Mouse (Mus musculus) lung, postnatal 4 days (tissue): Measurements from ENCODE around the gene Svep1.

Source experiments
- DNase-seq, 2 experiments: peaks; one replicate each; pipeline ENCODE4 v3.0.0; 2021

Gene Svep1

GRCm38 (mm10) chr4:58077950-58078349 lies 128.7 kb downstream of the Svep1 start:
- peak in 1 of 2 experiments; percentile 12 for DNase-seq

- DNase-seq, result no peak
Measured at GRCm38 (mm10) chr4:58077536-58077935, 129.1 kb downstream of the Svep1 start.

- no peak for DNase-seq
Measured at GRCm38 (mm10) chr4:58072888-58073287, 133.8 kb downstream of the Svep1 start.

GRCm38 (mm10) chr4:58068886-58069285 lies 137.8 kb downstream of the Svep1 start:
- no peak for DNase-seq

GRCm38 (mm10) chr4:58064721-58065120 lies 141.9 kb downstream of the Svep1 start:
- DNase-seq, result no peak

GRCm38 (mm10) chr4:58062933-58063332 lies 143.7 kb downstream of the Svep1 start:
- DNase-seq, result peak in 1 of 2 experiments; percentile 15

- no peak for DNase-seq
Measured at GRCm38 (mm10) chr4:58055653-58056052, 151.0 kb downstream of the Svep1 start.

- no peak for DNase-seq
Measured at GRCm38 (mm10) chr4:58054441-58054840, 152.2 kb downstream of the Svep1 start.

GRCm38 (mm10) chr4:58050746-58051145 lies 155.9 kb downstream of the Svep1 start:
- no peak for DNase-seq

- no peak for DNase-seq
Measured at GRCm38 (mm10) chr4:58050276-58050675, 156.4 kb downstream of the Svep1 start.

GRCm38 (mm10) chr4:58044833-58045232 lies 161.8 kb downstream of the Svep1 start:
- DNase-seq, result no peak

- no peak for DNase-seq
Measured at GRCm38 (mm10) chr4:58044356-58044755, 162.3 kb downstream of the Svep1 start.

- DNase-seq, result no peak
Measured at GRCm38 (mm10) chr4:58040093-58040492, 166.6 kb downstream of the Svep1 start.

- no peak for DNase-seq
Measured at GRCm38 (mm10) chr4:58037096-58037705, 169.5 kb downstream of the Svep1 start.

GRCm38 (mm10) chr4:58034663-58035062 lies 172.0 kb downstream of the Svep1 start:
- no peak for DNase-seq

GRCm38 (mm10) chr4:58032714-58033113 lies 173.9 kb downstream of the Svep1 start:
- DNase-seq, result no peak

- DNase-seq, result no peak
Measured at GRCm38 (mm10) chr4:58009024-58009423, 197.6 kb downstream of the Svep1 start, which contains the start of gene Txndc8. TSS of gene Txndc8 (minus strand) at chr4:58009124.

- DNase-seq, result no peak
Measured at GRCm38 (mm10) chr4:58003501-58003900, 203.2 kb downstream of the Svep1 start.
